Mouse (Mus musculus): ENCODE measurements around the gene Nsun7. TPM values are rescaled to one million over a fixed set of nuclear protein-coding genes. Genes with fewer than 3 reads are reported as not detected.
A peak's percentile ranks its signal among the peaks of the same experiment; 100 is the strongest.

Gene Nsun7
- polyA plus RNA-seq, 1 experiment from 2014 or later: 0.65 TPM

DNA sequence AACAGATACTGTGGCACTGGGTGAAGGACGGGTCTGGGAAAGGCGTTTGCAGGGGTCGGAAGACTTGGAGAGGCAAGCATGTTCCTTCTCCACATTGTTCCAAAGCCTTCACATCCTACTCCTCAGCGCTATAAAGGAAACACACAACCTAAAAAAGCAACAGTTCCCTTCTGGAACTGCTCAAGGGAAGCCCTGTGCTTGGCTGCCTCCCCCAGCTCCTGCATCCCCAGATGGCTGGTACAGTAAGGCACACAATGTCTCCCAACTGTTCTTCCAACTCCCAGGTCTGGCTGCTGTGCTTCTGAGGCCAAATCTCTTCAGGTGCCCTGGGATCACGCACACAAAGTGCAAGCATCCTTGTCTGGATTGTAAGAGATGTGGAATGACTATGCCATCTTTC lies 56.1 kb downstream of the Nsun7 start:
- no peaks in the 10 kb centered on the region for H3K36me3 ChIP-seq (ENCODE audit: control insufficient read depth, insufficient read depth, low read length)
- H3K4me1 ChIP-seq (ENCODE audit: control insufficient read depth, insufficient read depth, low read length): no peaks in the 10 kb centered on the region
- 89% methylated on average over 5 of the region's 5 CpGs for WGBS
- no peak overlapping the region for H3K27ac ChIP-seq (ENCODE audit: low read depth, low read length)
- H3K9me3 ChIP-seq (ENCODE audit: control insufficient read depth, low read length): no peaks in the 10 kb centered on the region
- H3K27me3 ChIP-seq (ENCODE audit: control insufficient read depth, insufficient read depth, low read length): no peaks in the 10 kb centered on the region
- ATAC-seq (ENCODE audit: insufficient read depth, low FRiP score, low TSS enrichment) (no peak), DNase-seq (ENCODE audit: low spot score) (no peak)
- H3K4me2 ChIP-seq (ENCODE audit: low read depth): no peak overlapping the region
- no peak overlapping the region for H3K4me3 ChIP-seq (ENCODE audit: low read depth, low read length)
- H3K9ac ChIP-seq (ENCODE audit: low read length): no peak overlapping the region

DNA sequence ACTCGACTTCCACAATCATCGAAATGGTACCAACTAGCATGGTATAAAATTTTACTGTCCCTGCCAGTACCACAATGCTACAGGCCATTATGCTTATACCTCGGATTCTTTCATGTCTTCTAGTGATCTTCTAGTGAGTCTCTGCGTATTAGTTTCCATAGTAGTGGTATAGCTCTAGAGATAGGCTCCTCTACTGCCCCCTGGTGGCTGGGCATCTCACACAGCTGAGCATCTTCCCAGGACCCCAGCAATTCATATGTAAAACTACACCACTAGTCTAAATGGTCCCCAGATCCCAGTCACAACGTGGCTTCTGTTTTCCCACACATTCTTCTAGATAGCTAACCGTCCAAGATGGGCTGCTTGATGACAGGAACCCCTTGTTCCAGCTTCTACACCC lies 59.6 kb downstream of the Nsun7 start:
- Histone ChIP-seq H3K36me3 (ENCODE audit: control insufficient read depth, insufficient read depth, low read length) (no peaks in the 10 kb centered on the region), H3K4me3 (ENCODE audit: low read depth, low read length) (no peak overlapping the region), H3K27ac (ENCODE audit: low read depth, low read length) (no peak overlapping the region), H3K27me3 (ENCODE audit: control insufficient read depth, insufficient read depth, low read length) (no peaks in the 10 kb centered on the region), H3K4me2 (ENCODE audit: low read depth) (no peak overlapping the region), H3K9ac (ENCODE audit: low read length) (no peak overlapping the region), H3K4me1 (ENCODE audit: control insufficient read depth, insufficient read depth, low read length) (no peaks in the 10 kb centered on the region), H3K9me3 (ENCODE audit: control insufficient read depth, low read length) (no peaks in the 10 kb centered on the region)
- DNase-seq (ENCODE audit: low spot score): peak; percentile 27
- WGBS: 69% methylated on average over 6 of the region's 6 CpGs
- no peak for ATAC-seq (ENCODE audit: insufficient read depth, low FRiP score, low TSS enrichment)

DNA sequence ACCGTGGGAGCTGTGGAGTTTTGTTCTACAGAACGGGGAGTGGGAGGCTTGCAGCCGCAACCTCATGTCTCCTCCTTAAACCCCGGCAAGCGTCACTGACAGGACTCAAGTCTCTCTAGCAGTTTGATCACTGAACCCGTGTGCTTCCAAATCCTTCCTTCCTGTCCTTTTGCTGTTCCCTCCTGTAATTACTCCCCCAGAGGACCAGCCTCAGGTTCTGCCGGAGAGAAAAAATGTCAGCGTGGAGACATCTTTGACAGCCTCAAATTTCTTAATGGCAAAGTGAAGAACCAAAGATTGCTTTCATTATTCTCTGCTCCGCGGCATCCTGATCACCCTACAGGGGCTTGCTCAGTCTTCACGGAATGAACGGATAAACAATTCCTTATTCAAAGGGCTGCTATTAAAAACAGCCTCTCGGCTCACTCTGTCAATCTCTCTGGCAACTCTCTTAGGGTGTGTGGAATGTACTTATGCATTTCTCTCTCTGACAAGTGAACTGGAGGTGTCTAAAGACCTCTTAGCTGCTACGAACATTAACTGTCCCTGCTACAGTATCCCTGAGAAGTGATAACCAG lies 60.2 kb downstream of the Nsun7 start:
- H3K4me3 ChIP-seq (ENCODE audit: low read depth, low read length): no peak overlapping the region
- ATAC-seq (ENCODE audit: insufficient read depth, low FRiP score, low TSS enrichment) (no peak), DNase-seq (ENCODE audit: low spot score) (no peak)
- H3K9ac ChIP-seq (ENCODE audit: low read length): no peak overlapping the region
- 61% methylated on average over 14 of the region's 14 CpGs for WGBS
- H3K9me3 ChIP-seq (ENCODE audit: control insufficient read depth, low read length): no peaks in the 10 kb centered on the region
- H3K4me1 ChIP-seq (ENCODE audit: control insufficient read depth, insufficient read depth, low read length): no peaks in the 10 kb centered on the region
- no peak overlapping the region for H3K4me2 ChIP-seq (ENCODE audit: low read depth)
- H3K36me3 ChIP-seq (ENCODE audit: control insufficient read depth, insufficient read depth, low read length): no peaks in the 10 kb centered on the region
- H3K27ac ChIP-seq (ENCODE audit: low read depth, low read length): no peak overlapping the region
- no peaks in the 10 kb centered on the region for H3K27me3 ChIP-seq (ENCODE audit: control insufficient read depth, insufficient read depth, low read length)

DNA sequence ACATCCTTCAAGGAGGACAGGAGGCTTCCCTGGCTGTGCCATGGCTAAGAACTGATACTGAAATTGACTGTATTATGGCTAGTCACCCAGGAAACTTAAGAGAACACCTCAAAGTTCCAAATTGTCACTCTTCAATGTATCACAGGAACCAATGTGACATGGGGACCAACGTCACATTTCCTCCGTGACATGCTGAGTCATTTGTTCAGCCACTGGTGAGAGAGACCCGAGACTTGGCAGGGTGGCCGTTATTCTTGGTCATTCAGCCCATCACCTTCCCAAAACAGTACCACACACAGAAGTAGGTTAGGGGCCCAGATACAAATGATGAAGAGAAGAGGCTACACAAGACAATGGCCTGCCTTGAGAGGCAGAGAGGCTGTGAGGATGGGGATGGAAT lies 63.4 kb downstream of the Nsun7 start:
- DNase-seq (ENCODE audit: low spot score): no peak
- Histone ChIP-seq H3K4me3 (ENCODE audit: low read depth, low read length) (no peak overlapping the region), H3K9ac (ENCODE audit: low read length) (no peak overlapping the region), H3K36me3 (ENCODE audit: control insufficient read depth, insufficient read depth, low read length) (no peaks in the 10 kb centered on the region), H3K4me2 (ENCODE audit: low read depth) (no peak overlapping the region), H3K27me3 (ENCODE audit: control insufficient read depth, insufficient read depth, low read length) (no peaks in the 10 kb centered on the region), H3K4me1 (ENCODE audit: control insufficient read depth, insufficient read depth, low read length) (0 out of 2 replicates have a peak, but pooled peaks cover 3% of the 10 kb centered on the region), H3K27ac (ENCODE audit: low read depth, low read length) (no peak overlapping the region), H3K9me3 (ENCODE audit: control insufficient read depth, low read length) (no peaks in the 10 kb centered on the region)
- 78% methylated on average over 4 of the region's 4 CpGs for WGBS
- ATAC-seq (ENCODE audit: insufficient read depth, low FRiP score, low TSS enrichment): no peak

DNA sequence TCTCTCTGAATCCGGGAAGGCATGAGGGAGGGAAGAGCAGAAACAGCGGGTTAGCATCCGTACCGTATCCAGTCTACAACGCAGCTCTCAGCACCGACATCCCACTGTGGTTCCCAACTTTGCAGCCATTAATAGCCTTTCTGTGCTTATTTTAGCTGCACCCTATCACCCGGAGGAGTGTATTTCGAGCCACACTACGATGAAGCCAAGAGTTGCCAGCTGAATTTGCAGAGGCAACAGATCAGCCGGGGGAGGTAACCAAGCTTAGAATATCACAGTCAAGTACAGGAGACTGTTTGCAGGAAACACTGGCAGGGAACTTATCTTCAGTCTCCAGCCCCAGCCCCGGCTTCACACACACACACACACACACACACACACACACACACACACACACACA lies 63.9 kb downstream of the Nsun7 start:
- DNase-seq (ENCODE audit: low spot score): no peak

DNA sequence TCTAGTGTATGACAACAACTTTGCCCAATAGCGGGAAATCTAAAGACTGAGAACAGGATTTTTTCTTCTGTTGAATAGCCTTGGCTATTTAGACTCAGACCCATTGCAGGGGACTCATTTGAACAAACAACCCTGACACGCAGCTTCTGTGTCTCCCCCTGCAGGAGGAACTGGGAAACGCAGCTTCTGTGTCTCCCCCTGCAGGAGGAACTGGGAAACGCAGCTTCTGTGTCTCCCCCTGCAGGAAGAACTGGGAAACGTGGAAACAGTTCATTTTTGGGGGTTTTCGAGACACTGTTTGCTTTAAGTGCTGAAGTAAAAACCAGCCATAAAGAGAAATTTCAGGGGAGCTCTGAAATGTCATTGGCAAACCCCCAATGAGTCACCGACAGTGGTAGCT lies 66.7 kb downstream of the Nsun7 start:
- DNase-seq (ENCODE audit: low spot score) (no peak), ATAC-seq (ENCODE audit: insufficient read depth, low FRiP score, low TSS enrichment) (no peak)
- H3K27me3 ChIP-seq (ENCODE audit: control insufficient read depth, insufficient read depth, low read length): no peaks in the 10 kb centered on the region
- WGBS: 79% methylated on average over 7 of the region's 7 CpGs
- H3K9me3 ChIP-seq (ENCODE audit: control insufficient read depth, low read length): no peaks in the 10 kb centered on the region
- no peak overlapping the region for H3K9ac ChIP-seq (ENCODE audit: low read length)
- no peak overlapping the region for H3K4me2 ChIP-seq (ENCODE audit: low read depth)
- H3K4me1 ChIP-seq (ENCODE audit: control insufficient read depth, insufficient read depth, low read length): peaks cover 10% of the 10 kb centered on the region; the same call in 1 of the 2 replicates
- H3K4me3 ChIP-seq (ENCODE audit: low read depth, low read length): no peak overlapping the region
- H3K36me3 ChIP-seq (ENCODE audit: control insufficient read depth, insufficient read depth, low read length): no peaks in the 10 kb centered on the region
- H3K27ac ChIP-seq (ENCODE audit: low read depth, low read length): no peak overlapping the region

More for the DNA sequence above, 63.9 kb downstream of the Nsun7 start:
- H3K4me2 ChIP-seq (ENCODE audit: low read depth): no peak overlapping the region
- ATAC-seq (ENCODE audit: insufficient read depth, low FRiP score, low TSS enrichment): no peak
- no peaks in the 10 kb centered on the region for H3K9me3 ChIP-seq (ENCODE audit: control insufficient read depth, low read length)
- H3K27me3 ChIP-seq (ENCODE audit: control insufficient read depth, insufficient read depth, low read length): no peaks in the 10 kb centered on the region
- H3K36me3 ChIP-seq (ENCODE audit: control insufficient read depth, insufficient read depth, low read length): no peaks in the 10 kb centered on the region
- peaks cover 7% of the 10 kb centered on the region; the same call in 1 of the 2 replicates for H3K4me1 ChIP-seq (ENCODE audit: control insufficient read depth, insufficient read depth, low read length)
- H3K9ac ChIP-seq (ENCODE audit: low read length): no peak overlapping the region
- H3K27ac ChIP-seq (ENCODE audit: low read depth, low read length): no peak overlapping the region
- 92% methylated on average over 11 of the region's 11 CpGs for WGBS
- no peak overlapping the region for H3K4me3 ChIP-seq (ENCODE audit: low read depth, low read length)

DNA sequence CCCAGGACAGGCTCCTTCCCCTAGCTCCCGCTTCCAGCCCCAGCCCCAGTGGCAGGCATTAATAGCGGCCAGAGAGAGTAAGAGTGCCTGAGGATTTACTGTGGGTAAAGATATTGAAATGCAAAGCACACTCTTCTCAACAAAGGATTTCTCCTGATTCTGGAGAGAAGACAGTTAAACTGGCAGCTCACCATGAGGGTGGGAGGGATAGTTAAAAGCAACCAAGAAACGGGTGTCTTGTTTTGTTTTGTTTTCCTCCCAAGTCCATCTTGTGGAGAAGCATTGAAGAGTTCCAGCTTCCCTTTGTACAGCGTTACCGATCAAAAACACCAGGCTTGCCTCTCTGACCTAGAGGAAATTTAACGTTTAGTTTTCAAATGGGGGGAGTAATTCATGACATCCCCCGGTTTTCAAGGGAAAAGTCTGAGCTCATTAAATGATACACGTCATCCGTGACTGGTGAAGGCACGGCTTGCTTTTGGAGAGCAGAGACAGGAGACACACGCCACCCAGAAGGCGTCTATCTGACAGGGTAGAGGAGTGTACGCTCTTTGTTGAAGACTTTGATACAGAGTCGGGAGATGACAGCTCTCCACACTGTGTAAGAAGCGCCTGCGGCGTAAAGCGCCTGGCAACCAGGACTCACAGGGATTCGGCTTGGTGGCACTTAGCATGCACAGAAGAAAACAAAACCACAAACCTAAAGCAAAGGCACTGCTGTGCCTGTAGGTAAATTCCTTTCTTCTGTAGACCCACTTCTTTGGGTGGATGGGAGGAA lies 68.4 kb downstream of the Nsun7 start:
- Histone ChIP-seq H3K9ac (ENCODE audit: low read length) (no peak overlapping the region), H3K4me2 (ENCODE audit: low read depth) (peak overlapping the region; percentile 31), H3K9me3 (ENCODE audit: control insufficient read depth, low read length) (no peaks in the 10 kb centered on the region), H3K4me3 (ENCODE audit: low read depth, low read length) (no peak overlapping the region), H3K27me3 (ENCODE audit: control insufficient read depth, insufficient read depth, low read length) (no peaks in the 10 kb centered on the region), H3K36me3 (ENCODE audit: control insufficient read depth, insufficient read depth, low read length) (no peaks in the 10 kb centered on the region), H3K27ac (ENCODE audit: low read depth, low read length) (peak overlapping the region; percentile 53; the same call in 1 of the 2 replicates), H3K4me1 (ENCODE audit: control insufficient read depth, insufficient read depth, low read length) (peaks cover 10% of the 10 kb centered on the region; the same call in 1 of the 2 replicates)
- WGBS: 41% methylated on average over 19 of the region's 19 CpGs
- ATAC-seq (ENCODE audit: insufficient read depth, low FRiP score, low TSS enrichment) (peak; percentile 89), DNase-seq (ENCODE audit: low spot score) (peak; percentile 60)

DNA sequence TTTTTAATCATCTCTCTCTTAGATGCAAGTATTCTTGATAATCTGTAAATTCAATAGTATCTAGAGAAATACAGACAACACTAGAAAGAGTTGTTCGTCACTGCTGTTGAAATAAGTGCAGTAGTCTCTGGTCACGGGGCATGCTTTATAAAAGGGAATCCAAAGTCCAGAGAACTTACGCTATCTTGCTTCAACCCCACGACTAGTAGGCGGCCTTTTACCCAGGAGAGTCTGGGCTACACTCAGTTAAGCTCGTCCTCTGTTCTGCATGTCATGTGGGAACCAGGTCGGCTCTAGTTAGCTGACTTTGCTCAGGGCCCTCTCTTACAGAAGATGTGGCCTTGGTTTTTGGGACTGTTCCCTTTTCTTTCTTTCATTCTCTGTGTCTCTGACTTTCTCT lies 69.1 kb downstream of the Nsun7 start:
- no peak overlapping the region for H3K9ac ChIP-seq (ENCODE audit: low read length)
- H3K4me2 ChIP-seq (ENCODE audit: low read depth): no peak overlapping the region; the same call in 1 of the 2 replicates
- H3K36me3 ChIP-seq (ENCODE audit: control insufficient read depth, insufficient read depth, low read length): no peaks in the 10 kb centered on the region
- H3K27ac ChIP-seq (ENCODE audit: low read depth, low read length): no peak overlapping the region
- H3K4me3 ChIP-seq (ENCODE audit: low read depth, low read length): no peak overlapping the region
- H3K27me3 ChIP-seq (ENCODE audit: control insufficient read depth, insufficient read depth, low read length): no peaks in the 10 kb centered on the region
- peaks cover 10% of the 10 kb centered on the region; the same call in 1 of the 2 replicates for H3K4me1 ChIP-seq (ENCODE audit: control insufficient read depth, insufficient read depth, low read length)
- H3K9me3 ChIP-seq (ENCODE audit: control insufficient read depth, low read length): no peaks in the 10 kb centered on the region
- ATAC-seq (ENCODE audit: insufficient read depth, low FRiP score, low TSS enrichment): no peak
- DNase-seq (ENCODE audit: low spot score): no peak
- 84% methylated on average over 7 of the region's 7 CpGs for WGBS

DNA sequence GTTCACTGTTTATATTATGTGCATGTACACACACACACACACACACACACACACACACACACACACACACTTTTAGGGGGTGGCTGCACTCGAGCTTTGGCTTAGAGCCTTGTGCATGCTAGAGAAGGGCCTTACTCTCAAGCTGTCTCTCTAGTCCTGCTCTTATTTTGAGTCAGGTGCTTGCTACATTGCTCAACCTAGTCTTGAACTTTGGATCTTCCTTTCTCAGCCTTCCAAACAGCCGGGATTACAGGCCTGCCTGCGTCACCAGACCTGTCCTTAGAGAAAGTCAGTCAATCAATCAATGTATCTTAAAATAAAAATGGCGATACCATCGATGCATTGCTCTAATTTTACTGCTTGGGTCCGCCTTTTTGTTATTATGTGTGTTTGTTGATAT lies 71.1 kb downstream of the Nsun7 start:
- ATAC-seq (ENCODE audit: insufficient read depth, low FRiP score, low TSS enrichment): no peak
- Histone ChIP-seq H3K9me3 (ENCODE audit: control insufficient read depth, low read length) (no peaks in the 10 kb centered on the region), H3K4me3 (ENCODE audit: low read depth, low read length) (no peak overlapping the region), H3K36me3 (ENCODE audit: control insufficient read depth, insufficient read depth, low read length) (no peaks in the 10 kb centered on the region), H3K9ac (ENCODE audit: low read length) (no peak overlapping the region), H3K27ac (ENCODE audit: low read depth, low read length) (no peak overlapping the region), H3K4me1 (ENCODE audit: control insufficient read depth, insufficient read depth, low read length) (peaks cover 10% of the 10 kb centered on the region; the same call in 1 of the 2 replicates), H3K4me2 (ENCODE audit: low read depth) (no peak overlapping the region), H3K27me3 (ENCODE audit: control insufficient read depth, insufficient read depth, low read length) (no peaks in the 10 kb centered on the region)
- no peak for DNase-seq (ENCODE audit: low spot score)
- 89% methylated on average over 6 of the region's 6 CpGs for WGBS

Data from neural tube, embryonic 11.5 days (tissue).